Mouse (Mus musculus) testis, adult 2 months (tissue): ENCODE results near the gene Tspan31. TPM values are rescaled to one million over a fixed set of nuclear protein-coding genes. Genes with fewer than 3 reads are reported as not detected.

Source experiments
- H3K27ac ChIP-seq: fragments of 200-500 bp; 2 replicates; pipeline ENCODE4 v1.5.1; 2012; ENCODE audit warnings: low read depth, low read length; ENCODE audit not compliant: control insufficient read depth, insufficient read depth
- H3K27me3 ChIP-seq: fragments of 200-500 bp; 2 replicates; pipeline ENCODE4 v1.6.1; 2012; ENCODE audit warnings: mild to moderate bottlenecking, low read length, moderate library complexity; ENCODE audit not compliant: control insufficient read depth, insufficient read depth
- H3K36me3 ChIP-seq: fragments of 200-500 bp; 2 replicates; pipeline ENCODE4 v1.6.1; 2012; ENCODE audit warnings: mild to moderate bottlenecking, low read length; ENCODE audit not compliant: control insufficient read depth, insufficient read depth
- H3K4me1 ChIP-seq: fragments of 200-500 bp; 2 replicates; pipeline ENCODE4 v1.6.1; 2012; ENCODE audit warnings: low read length; ENCODE audit not compliant: control insufficient read depth, insufficient read depth
- H3K4me3 ChIP-seq: fragments of 200-500 bp; 2 replicates; pipeline ENCODE4 v1.5.1; 2012; ENCODE audit warnings: low read depth, mild to moderate bottlenecking, low read length, moderate library complexity, mixed read lengths; ENCODE audit not compliant: control insufficient read depth
- CTCF ChIP-seq: fragments of 200-500 bp; IDR thresholded peaks from 2 replicates; pipeline ENCODE4 v1.5.1; 2012; ENCODE audit warnings: low read depth, mild to moderate bottlenecking, inconsistent platforms, low read length, moderate library complexity; ENCODE audit not compliant: control insufficient read depth, insufficient read depth, insufficient replicate concordance
- POLR2A ChIP-seq: fragments of 200-500 bp; IDR thresholded peaks from 2 replicates; pipeline ENCODE4 v1.6.1; 2012; ENCODE audit warnings: low read depth, mild to moderate bottlenecking, inconsistent platforms, low read length, moderate library complexity; ENCODE audit not compliant: control insufficient read depth
- polyA plus RNA-seq: library from polyadenylated mRNA; depleted of rRNA; stranded (reverse); fragments of >200 nt; gene quantifications from 2 replicates; pipeline ENCODE4 v1.2.3, GENCODE M21; 2012

Tspan31 gene
- polyA plus RNA-seq, 1 experiment: 16.3 TPM

DNA sequence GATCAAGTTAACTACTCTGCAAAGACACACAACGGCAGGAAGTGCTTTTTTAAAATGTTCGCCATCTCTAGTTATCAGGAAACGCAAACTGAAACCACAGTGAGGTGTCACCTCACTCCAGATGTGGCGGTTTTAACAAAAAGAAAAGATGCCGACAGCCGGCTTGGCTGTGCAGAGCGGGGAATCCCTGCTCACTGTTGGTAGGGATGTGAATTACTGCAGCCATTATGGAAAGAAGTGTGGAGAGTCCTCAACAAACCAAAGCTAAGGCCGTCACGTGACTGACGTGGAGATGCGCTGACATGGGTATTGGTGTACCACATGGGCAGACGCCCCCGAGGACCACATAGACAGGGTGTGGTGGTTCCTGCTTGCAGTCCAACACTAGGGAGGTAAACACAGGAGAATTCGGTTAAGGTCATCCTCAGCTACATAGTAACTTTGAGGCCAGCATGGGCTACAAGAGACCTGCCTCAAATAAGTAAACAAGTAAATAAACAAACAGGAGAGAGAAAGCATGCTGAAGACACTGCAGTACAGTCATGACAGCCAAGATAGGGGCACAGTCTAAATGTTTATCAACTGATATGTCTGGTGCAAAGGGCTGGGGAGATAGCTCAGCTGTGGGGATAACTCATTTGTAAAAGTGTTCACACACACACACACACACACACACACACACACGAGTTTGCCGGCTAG is 37.6 kb upstream of the Tspan31 start:
- Histone ChIP-seq H3K27me3 (no peaks in the 10 kb centered on the region), H3K4me1 (no peaks in the 10 kb centered on the region), H3K4me3 (no peak overlapping the region), H3K27ac (no peak overlapping the region), H3K36me3 (no peaks in the 10 kb centered on the region)
- TF ChIP-seq POLR2A (no peak), CTCF (no peak)

DNA sequence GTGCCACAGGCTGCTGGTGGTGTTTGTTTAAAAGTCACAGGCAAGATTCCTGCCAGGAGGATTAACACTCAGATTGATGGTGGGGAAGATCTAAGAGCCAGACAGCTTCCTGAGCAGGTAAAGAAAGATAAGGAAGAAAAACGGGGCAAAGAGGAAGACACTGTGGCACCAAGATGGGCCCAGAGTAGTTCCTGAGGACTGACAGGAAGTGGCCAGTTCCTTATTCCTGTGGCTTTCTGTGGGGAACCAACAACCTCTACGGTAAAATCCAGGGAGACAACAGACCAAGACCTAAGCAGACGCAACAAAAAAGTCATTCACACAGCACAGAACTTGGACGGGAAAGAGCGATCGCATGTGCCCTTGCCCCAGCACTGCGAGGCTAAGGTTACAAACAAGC is 33.6 kb upstream of the Tspan31 start:
- Histone ChIP-seq H3K4me3 (no peak overlapping the region), H3K27me3 (no peaks in the 10 kb centered on the region), H3K36me3 (no peaks in the 10 kb centered on the region), H3K27ac (no peak overlapping the region), H3K4me1 (no peaks in the 10 kb centered on the region)
- TF ChIP-seq CTCF: no peak
- TF ChIP-seq POLR2A: no peak

DNA sequence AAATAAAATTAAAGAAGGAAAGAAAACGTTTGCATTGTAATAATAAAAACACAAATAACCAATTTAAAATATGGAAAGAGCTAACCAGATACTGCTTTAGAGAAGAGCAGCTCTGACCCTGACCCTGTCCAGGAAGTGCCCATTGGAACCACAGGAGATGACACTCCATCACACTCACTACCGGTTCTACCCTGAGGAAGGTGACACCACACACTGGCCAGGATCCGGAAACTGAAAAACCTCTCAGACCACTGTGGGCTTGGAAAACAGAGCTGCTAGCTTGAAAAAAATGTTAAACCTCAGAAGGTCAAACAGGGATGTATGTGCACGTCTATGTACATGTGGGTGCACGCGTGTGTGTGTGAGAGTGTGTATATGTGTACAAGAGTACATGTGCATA is 31.1 kb upstream of the Tspan31 start:
- H3K36me3 ChIP-seq: no peaks in the 10 kb centered on the region
- H3K27me3 ChIP-seq: no peaks in the 10 kb centered on the region
- TF ChIP-seq POLR2A (no peak), CTCF (no peak)
- H3K4me1 ChIP-seq: no peaks in the 10 kb centered on the region; the same call in 1 of the 2 replicates
- no peak overlapping the region for H3K27ac ChIP-seq
- H3K4me3 ChIP-seq: no peak overlapping the region

DNA sequence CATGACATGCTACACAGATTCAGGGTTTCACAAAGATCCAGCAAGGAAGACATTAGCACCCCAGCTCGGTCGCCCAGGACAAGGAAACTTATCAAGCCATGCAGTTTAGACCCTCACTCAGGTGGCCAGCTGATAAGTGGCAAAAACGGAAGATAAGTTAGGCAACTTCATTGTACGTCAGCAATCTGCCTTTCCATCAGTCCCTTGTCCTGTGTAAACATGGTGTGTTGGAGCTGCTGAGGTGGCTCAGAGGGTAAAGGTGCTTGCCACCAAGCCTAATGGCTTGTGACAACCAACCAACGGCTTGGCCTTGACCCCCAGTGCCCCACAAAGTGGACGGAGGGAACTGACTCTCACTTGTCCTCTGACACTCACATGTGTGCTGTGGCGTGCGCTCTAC is 30.4 kb upstream of the Tspan31 start:
- no peaks in the 10 kb centered on the region for H3K27me3 ChIP-seq
- no peak overlapping the region for H3K27ac ChIP-seq
- TF ChIP-seq CTCF (no peak), POLR2A (no peak)

DNA sequence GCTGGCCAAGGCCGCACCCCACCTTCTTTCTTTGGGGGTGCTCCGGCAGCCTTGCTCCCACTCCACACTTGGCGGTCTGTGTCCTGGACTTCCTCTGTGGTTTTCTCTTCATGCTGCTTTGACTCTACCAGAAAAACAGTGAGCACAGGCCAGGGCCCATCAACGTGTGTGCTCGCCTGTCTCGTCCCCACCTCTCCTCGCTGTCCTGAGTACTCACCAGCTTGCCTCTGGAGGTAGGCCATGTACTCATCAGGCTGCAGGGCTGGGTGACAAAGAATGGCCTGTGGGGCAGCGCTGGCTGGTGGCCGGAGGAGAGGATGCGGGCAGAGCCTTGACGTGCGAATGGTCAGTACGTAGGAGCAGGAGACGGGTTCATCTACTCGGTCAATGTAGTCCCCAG is 29.8 kb upstream of the Tspan31 start:
- no peaks in the 10 kb centered on the region for H3K36me3 ChIP-seq
- no peak overlapping the region for H3K27ac ChIP-seq

More for the DNA sequence above, 30.4 kb upstream of the Tspan31 start:
- Histone ChIP-seq H3K36me3 (no peaks in the 10 kb centered on the region), H3K4me1 (no peaks in the 10 kb centered on the region; the same call in 1 of the 2 replicates), H3K4me3 (no peak overlapping the region)

DNA sequence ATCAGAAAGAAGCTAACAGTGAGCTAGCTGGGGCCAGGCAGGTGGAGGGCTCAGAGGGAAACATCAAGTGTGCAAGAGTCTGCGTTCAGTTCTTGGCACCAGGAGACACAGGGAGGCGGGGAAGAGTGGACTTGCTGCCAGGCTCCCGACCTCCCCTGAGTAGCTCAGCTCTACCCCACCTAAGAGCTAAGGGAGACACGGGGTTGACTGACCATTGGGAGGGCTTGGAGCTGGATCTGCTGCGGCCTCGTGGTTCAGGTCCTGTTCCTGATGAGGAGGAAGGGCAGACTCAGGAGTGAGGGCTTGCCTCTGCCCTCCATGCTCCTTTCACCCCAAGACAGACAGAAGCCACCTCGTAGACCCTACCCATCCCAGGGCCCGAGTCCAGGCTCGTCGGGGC is 29.1 kb upstream of the Tspan31 start:
- no peaks in the 10 kb centered on the region for H3K27me3 ChIP-seq
- H3K27ac ChIP-seq: no peak overlapping the region
- no peaks in the 10 kb centered on the region for H3K36me3 ChIP-seq
- no peak overlapping the region for H3K4me3 ChIP-seq
- H3K4me1 ChIP-seq: no peaks in the 10 kb centered on the region; the same call in 1 of the 2 replicates
- TF ChIP-seq CTCF (no peak), POLR2A (no peak)

More for the DNA sequence above, 29.8 kb upstream of the Tspan31 start:
- H3K4me1 ChIP-seq: no peaks in the 10 kb centered on the region; the same call in 1 of the 2 replicates
- H3K27me3 ChIP-seq: no peaks in the 10 kb centered on the region
- TF ChIP-seq CTCF (no peak), POLR2A (no peak)
- no peak overlapping the region for H3K4me3 ChIP-seq

DNA sequence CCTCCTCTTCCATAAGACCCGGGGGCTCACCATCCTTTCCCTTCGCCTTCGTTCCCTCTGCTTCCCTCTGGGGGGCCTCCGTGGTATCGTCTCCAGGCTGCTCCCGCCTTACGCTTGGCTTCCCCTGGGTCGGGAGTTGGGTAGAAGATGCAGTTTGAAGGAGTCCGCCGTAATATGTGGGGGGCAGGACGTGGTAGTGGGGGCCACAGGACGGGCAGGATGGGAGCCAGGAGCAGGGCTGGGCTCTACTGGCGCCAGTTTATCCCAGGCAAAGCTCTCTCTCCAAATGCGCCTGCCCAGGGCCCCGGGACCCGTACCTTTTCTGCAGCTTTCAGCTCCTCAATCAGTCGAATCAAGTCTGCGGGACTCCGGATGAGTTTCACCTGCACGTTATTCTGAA is 28.4 kb upstream of the Tspan31 start:
- Histone ChIP-seq H3K27me3 (no peaks in the 10 kb centered on the region), H3K4me1 (no peaks in the 10 kb centered on the region; the same call in 1 of the 2 replicates), H3K27ac (no peak overlapping the region), H3K36me3 (no peaks in the 10 kb centered on the region), H3K4me3 (no peak overlapping the region)
- TF ChIP-seq POLR2A (no peak), CTCF (no peak)
